Mouse (Mus musculus) lung, embryonic 16.5 days (tissue): ENCODE results near the gene Armh2. TPM values are rescaled to one million over a fixed set of nuclear protein-coding genes. Genes with fewer than 3 reads are reported as not detected.
"Not testable (repeated sequence)": the region's sequence is repeated elsewhere in the genome, so short reads cannot be mapped to it uniquely, and the experiment has no call there.

Experiments
- ATAC-seq: fragments of 200-750 bp; cut with Nextera tagmentation; 2 replicates; pipeline ENCODE4 v1.8.0; 2017; ENCODE audit warnings: low read depth, mild to moderate bottlenecking, moderate library complexity
- H3K27ac ChIP-seq: fragments of 300-500 bp; sonication (generic); 2 replicates; pipeline ENCODE4 v1.5.1; 2014; ENCODE audit warnings: mild to moderate bottlenecking, control low read depth, low read length
- H3K27me3 ChIP-seq: fragments of 300-500 bp; sonication (generic); 2 replicates; pipeline ENCODE4 v1.6.1; 2014; ENCODE audit warnings: low read depth, low read length, mixed read lengths; ENCODE audit not compliant: control insufficient read depth, insufficient read depth
- H3K36me3 ChIP-seq: fragments of 300-500 bp; sonication (generic); 2 replicates; pipeline ENCODE4 v1.6.1; 2014; ENCODE audit warnings: low read length; ENCODE audit not compliant: control insufficient read depth, insufficient read depth
- H3K4me1 ChIP-seq: fragments of 300-500 bp; sonication (generic); replicated peaks from 2 replicates; pipeline ENCODE4 v1.6.1; 2014; ENCODE audit warnings: low read length, mixed read lengths; ENCODE audit not compliant: control insufficient read depth, insufficient read depth
- H3K4me2 ChIP-seq: fragments of 300-500 bp; sonication (generic); 2 replicates; pipeline ENCODE4 v1.6.1; 2014; ENCODE audit warnings: low read depth, low read length, control low read depth
- H3K4me3 ChIP-seq: fragments of 300-500 bp; sonication (generic); 2 replicates; pipeline ENCODE4 v1.5.1; 2014; ENCODE audit warnings: mild to moderate bottlenecking, low read length, control low read depth
- H3K9ac ChIP-seq: fragments of 300-500 bp; sonication (generic); 2 replicates; pipeline ENCODE4 v1.6.1; 2014; ENCODE audit warnings: low read length, control low read depth
- H3K9me3 ChIP-seq: fragments of 300-500 bp; sonication (generic); 2 replicates; pipeline ENCODE4 v1.6.1; 2016; ENCODE audit warnings: low read length; ENCODE audit not compliant: control insufficient read depth
- WGBS: fragments of 180-500 bp; shearing (Covaris S2); extraction: QIAGEN DNeasy Blood & Tissue Kit; methylation state at CpG from one replicate; pipeline ENCODE4 v1.1.7; 2014; 5-methylcytosine and 5-hydroxymethylcytosine counted together
- polyA plus RNA-seq: library from polyadenylated mRNA; unstranded; fragments of >200 nt; fragmentation: Nextera tagmentation; extraction: Ambion mirVana; gene quantifications from 2 replicates; pipeline ENCODE4 v1.2.1, GENCODE M21; 2015

Armh2 gene
- polyA plus RNA-seq, 1 experiment from 2014 or later = not detected

DNA sequence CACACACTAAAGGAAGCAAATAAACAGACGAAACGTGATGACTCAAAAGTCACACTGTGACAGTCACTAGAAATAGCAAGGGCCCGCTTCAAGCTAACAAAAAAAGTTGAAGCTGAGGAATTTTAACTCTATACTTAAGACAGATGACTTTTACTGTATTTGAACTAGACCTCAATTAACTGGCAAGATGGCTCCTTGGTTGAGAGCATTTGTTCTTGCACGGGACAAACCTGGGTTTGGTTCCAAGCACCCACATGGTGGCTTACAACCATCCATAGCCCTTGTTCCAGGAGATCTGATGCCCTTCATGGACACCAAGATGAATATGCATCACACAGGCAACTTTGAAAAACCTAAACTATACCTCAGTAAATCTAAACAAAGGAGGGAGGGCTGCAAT, 21.2 kb downstream of the Armh2 start:
- Histone ChIP-seq H3K27ac (peak overlapping the region; percentile 98; the same call in 1 of the 2 replicates), H3K36me3 (peaks cover 10% of the 10 kb centered on the region; the same call in 1 of the 2 replicates), H3K4me1 (peaks cover 11% of the 10 kb centered on the region), H3K9ac (peak overlapping the region; percentile 92), H3K9me3 (no peaks in the 10 kb centered on the region), H3K27me3 (no peaks in the 10 kb centered on the region), H3K4me3 (peak overlapping the region; percentile 98), H3K4me2 (peak overlapping the region; percentile 82)
- WGBS = 17% methylated on average over 4 of the region's 4 CpGs
- ATAC-seq = no peak

DNA sequence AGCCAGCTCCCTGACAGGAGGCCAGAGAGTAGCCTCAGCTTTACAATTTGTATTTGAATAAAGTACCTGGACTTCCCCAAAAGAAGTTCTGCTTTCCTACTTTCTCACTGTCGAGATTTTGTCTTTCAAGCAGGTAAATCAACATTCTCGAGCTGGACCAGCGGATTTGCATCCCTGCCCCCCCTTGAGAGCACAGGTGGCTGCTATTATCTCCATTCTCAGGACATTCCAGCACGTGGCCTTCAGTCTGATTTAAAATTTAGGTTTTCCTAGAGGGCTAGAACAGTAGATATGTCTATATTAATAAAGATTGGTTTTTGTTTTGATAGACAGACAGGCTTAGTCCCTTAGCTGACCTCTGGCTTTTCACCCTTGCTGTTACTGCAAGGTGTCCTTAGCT, 26.8 kb downstream of the Armh2 start:
- ATAC-seq, H3K27ac ChIP-seq, H3K4me3 ChIP-seq, H3K27me3 ChIP-seq, H3K9me3 ChIP-seq, H3K4me2 ChIP-seq, H3K9ac ChIP-seq, H3K36me3 ChIP-seq, H3K4me1 ChIP-seq: not testable (repeated sequence)
- 66% methylated on average over 4 of the region's 4 CpGs for WGBS

DNA sequence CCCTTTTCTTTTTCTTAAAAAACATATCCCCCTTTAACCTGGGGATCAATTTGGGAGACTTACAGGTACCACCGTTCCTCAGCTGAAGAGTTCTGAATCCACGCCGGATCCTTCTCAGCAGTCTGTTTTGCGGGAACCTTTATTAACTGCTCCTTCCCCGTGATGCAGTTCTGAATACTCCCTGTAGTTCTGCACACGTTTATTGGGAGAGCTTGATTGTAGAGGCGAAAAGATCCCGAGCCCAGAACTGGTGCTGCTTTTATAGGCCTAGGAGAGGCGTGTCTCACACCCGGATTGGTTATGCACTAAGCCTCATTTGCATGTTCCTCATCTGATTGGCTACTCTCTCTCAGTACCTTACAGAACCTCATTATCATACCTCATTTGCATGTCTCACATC, 30.4 kb downstream of the Armh2 start:
- not testable (repeated sequence) for H3K4me3 ChIP-seq, H3K9me3 ChIP-seq, H3K27ac ChIP-seq, H3K4me2 ChIP-seq, H3K4me1 ChIP-seq, H3K27me3 ChIP-seq, ATAC-seq, H3K9ac ChIP-seq, H3K36me3 ChIP-seq
- 88% methylated on average over 10 of the region's 10 CpGs for WGBS

DNA sequence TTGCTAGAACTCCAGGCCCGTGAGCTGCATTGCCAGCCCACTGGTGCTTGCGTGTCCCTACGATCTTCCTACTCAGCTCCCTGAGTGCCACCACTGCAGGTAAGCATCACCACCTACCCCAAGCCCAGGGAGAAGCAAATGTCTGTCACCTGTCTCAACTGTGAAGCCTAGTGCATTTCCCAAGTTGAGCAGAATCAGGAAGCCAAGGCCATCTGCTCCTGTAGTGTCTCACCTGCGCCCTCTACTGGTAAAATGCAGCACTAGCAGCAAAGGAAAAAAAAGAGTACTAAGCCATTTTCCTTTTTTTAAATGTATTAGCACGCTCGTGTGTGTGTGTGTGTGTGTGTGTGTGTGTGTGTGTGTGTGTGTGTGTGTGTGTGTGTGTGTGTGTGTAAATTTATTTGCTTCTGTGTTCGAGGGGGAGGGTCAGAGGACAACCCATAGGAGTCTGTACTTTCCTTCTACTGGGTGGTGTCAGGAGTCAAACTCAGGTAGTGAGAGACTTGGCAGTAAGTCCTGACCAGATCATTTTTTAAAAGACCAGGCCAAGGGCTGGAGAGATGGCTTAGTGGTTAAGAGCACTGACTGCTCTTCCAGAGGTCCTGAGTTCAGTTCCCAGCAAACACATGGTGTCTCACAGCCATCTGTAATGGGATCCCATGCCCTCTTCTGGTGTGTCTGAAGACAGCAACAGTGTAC, 35.3 kb downstream of the Armh2 start:
- H3K27ac ChIP-seq = no peak overlapping the region
- no peaks in the 10 kb centered on the region for H3K9me3 ChIP-seq
- no peak overlapping the region for H3K4me3 ChIP-seq
- no peaks in the 10 kb centered on the region for H3K36me3 ChIP-seq
- no peak for ATAC-seq
- H3K27me3 ChIP-seq = no peaks in the 10 kb centered on the region
- H3K9ac ChIP-seq = no peak overlapping the region
- H3K4me1 ChIP-seq = no peaks in the 10 kb centered on the region
- WGBS = 48% methylated on average over 7 of the region's 7 CpGs
- no peak overlapping the region for H3K4me2 ChIP-seq

DNA sequence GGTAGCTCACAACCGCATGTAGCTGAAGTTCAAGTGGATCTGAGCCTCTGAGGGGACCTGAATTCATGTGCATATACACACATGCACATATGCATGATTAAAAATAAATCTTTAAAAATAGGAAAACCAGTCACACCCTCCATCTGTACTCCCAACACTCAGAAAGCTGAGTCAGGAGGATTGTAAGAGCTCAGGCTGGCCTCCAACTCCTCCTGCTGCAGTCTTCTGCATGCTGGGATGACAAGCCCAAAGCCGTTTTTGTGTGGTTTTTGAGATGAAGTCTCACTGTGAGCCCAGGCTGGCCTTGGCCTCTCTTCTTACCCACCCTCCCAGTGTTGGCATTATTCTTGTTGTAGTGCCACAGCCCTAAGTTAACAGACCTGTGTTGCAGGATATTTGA, 37.0 kb downstream of the Armh2 start:
- 78% methylated on average over 2 of the region's 2 CpGs for WGBS
- Histone ChIP-seq H3K36me3 (no peaks in the 10 kb centered on the region), H3K27ac (no peak overlapping the region), H3K9me3 (no peaks in the 10 kb centered on the region), H3K9ac (no peak overlapping the region), H3K4me1 (no peaks in the 10 kb centered on the region; the same call in 1 of the 2 replicates), H3K4me3 (no peak overlapping the region), H3K4me2 (no peak overlapping the region), H3K27me3 (no peaks in the 10 kb centered on the region)
- ATAC-seq = no peak

DNA sequence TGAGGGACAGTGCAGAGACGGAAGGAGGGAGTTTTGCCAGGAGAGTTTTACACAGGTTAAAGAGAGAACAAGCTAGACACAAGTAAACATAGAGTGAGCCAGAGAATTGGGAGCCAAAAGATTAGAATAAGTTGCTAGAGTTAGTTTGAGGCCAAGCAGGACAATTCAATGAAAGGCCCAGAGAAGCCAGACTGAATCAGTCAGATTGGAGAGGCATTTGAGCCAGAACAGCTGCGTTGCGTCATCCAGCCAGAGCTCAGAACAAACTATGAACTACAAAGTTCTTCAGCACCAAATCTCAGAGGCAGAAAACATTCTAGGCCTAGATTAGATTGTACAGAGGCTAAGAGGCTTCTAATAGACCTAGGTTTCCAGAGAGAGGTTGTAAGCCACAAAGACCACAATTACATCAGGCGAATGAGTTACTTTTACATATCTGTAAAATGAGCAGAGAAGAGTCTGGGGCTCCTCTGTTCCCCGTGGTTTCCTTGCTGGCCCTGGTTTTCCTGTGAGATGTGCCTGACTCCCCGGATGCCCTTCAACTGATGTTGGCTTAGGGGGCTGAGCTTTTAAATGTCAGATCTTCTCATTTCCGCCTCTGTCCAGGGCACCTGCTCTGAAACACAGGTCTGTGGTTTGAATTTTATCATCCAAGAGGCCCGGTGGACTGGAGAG, 37.8 kb downstream of the Armh2 start:
- ATAC-seq = no peak
- H3K27me3 ChIP-seq = no peaks in the 10 kb centered on the region
- no peak overlapping the region for H3K4me2 ChIP-seq
- H3K27ac ChIP-seq = no peak overlapping the region
- 69% methylated on average over 8 of the region's 8 CpGs for WGBS
- H3K9me3 ChIP-seq = no peaks in the 10 kb centered on the region
- H3K4me3 ChIP-seq = no peak overlapping the region
- H3K36me3 ChIP-seq = no peaks in the 10 kb centered on the region
- no peak overlapping the region for H3K9ac ChIP-seq
- H3K4me1 ChIP-seq = no peaks in the 10 kb centered on the region; the same call in 1 of the 2 replicates

DNA sequence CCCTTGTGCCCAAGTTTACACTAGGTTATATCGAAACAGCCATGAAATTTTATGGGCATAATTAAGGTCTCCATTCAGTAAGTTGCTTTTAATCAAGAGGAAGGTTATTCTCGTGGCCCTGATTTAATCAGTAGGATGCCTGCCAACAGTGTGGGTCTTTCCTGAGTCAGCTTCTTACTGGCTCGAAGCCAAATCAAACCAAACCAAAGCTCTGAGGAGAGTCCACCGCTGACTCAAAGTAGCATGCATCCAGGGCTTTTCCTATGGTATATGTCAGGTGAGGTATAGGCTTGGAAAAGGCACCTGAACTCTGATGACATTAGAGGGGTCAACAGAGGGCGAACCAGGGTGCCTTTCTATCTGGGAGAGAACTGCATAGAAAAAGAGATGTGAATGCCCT, 40.9 kb downstream of the Armh2 start:
- Histone ChIP-seq H3K27ac (no peak overlapping the region), H3K4me1 (no peaks in the 10 kb centered on the region; the same call in 1 of the 2 replicates), H3K9me3 (no peaks in the 10 kb centered on the region), H3K9ac (no peak overlapping the region), H3K4me3 (no peak overlapping the region), H3K36me3 (no peaks in the 10 kb centered on the region), H3K4me2 (no peak overlapping the region), H3K27me3 (no peaks in the 10 kb centered on the region)
- ATAC-seq = no peak
- WGBS = 45% methylated on average over 5 of the region's 5 CpGs

DNA sequence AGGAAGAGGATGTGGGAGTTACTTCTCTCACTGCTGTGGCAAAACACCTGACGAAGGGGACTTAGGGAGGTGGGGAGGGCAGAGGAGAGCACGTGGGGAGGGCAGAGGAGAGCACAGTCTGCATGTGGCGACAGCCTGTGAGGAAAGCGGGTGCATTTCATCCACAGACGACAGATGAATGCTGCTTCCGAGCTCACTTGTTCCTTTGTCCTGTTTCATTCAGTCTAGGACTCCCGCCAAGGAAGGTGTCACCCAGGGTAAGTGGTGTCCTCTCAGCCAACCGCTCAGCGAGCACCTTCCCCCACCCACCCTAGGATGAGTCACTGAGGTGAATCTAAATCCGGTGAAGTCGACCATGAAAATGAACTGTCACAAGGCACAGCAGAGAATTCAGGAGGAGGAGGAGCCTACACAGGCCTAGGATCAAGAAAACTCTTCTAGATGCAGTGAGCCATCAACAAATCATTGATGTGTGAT, 45.0 kb downstream of the Armh2 start:
- Histone ChIP-seq H3K27ac (no peak overlapping the region), H3K36me3 (no peaks in the 10 kb centered on the region), H3K9ac (no peak overlapping the region), H3K9me3 (no peaks in the 10 kb centered on the region), H3K4me3 (no peak overlapping the region), H3K4me2 (no peak overlapping the region), H3K27me3 (no peaks in the 10 kb centered on the region), H3K4me1 (no peaks in the 10 kb centered on the region; the same call in 1 of the 2 replicates)
- no peak for ATAC-seq
- 51% methylated on average over 11 of the region's 11 CpGs for WGBS

DNA sequence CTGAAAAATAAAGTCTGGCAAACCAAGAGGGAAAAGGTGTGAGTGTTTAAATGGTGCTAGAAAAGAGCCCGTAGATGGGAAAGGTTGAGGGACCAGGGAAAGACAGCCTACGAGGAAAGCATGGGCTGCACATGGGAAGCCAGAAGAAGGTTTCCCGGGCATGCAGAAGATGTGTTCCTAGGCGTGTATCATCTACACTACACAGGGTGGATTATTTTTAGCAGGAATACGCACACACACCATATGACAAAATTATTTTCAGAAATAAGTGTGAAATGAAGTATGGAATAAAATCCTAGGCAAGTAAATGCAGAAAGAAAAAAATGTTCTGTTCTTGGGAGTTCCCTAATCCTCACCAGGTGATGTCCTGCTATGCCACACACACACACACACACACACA, 46.4 kb downstream of the Armh2 start:
- Histone ChIP-seq H3K4me2 (no peak overlapping the region), H3K27ac (no peak overlapping the region), H3K36me3 (no peaks in the 10 kb centered on the region), H3K4me3 (no peak overlapping the region), H3K9me3 (no peaks in the 10 kb centered on the region), H3K4me1 (no peaks in the 10 kb centered on the region; the same call in none of the 2 replicates), H3K9ac (no peak overlapping the region), H3K27me3 (no peaks in the 10 kb centered on the region)
- WGBS = 80% methylated on average over 5 of the region's 5 CpGs
- ATAC-seq = no peak
